ENCODE assay signal across 27 mouse cellular contexts in genomic region chr1:22734429-22734828, GRCm38 (mm10).
A peak's percentile ranks its signal among the peaks of the same experiment; 100 is the strongest.
DNase-seq lines count a peak whose midpoint lies in the region; ATAC-seq and TF ChIP-seq lines count a peak whose summit lies in the region.
"Had no signal": no experiment of that assay in that cellular context is flagged by ENCODE, and none has a peak within 500 bp of the region (broad histone marks: within the 10 kb centered on the region; RNA-seq: fewer than 3 reads in every experiment).

No protein-coding gene starts in this region.

- dilution Hi-C loops in CH12.LX (cut with MboI; ENCODE audit: extremely low pct_ligation_motif_present, extremely low pct_unique_long_range_greater_than_20kb, low sequenced_read_pairs), result no loop called here

- H3K4me3 ChIP-seq in hindbrain, postnatal 0 days (ENCODE audit: low read length), result no peak overlapping the region
- H3K4me3 ChIP-seq in hindbrain, embryonic 11.5 days (ENCODE audit: low read depth, low read length), result no peak overlapping the region
- no peak overlapping the region for H3K4me3 ChIP-seq in layer of hippocampus, adult 2 months
- H3K4me3 ChIP-seq in CH12.LX (replicated peaks in 1 of 3; ENCODE audit: low read depth in 2 of 3, low read length in 2 of 3, poor library complexity in 1 of 3), result no peak overlapping the region
- H3K4me3 ChIP-seq: embryonic facial prominence, embryonic 12.5 days; embryonic facial prominence, embryonic 15.5 days; heart, adult 2 months; heart, embryonic 10.5 days; heart, embryonic 13.5 days; hindbrain, embryonic 12.5 days; hindbrain, embryonic 15.5 days had no signal

- 87% methylated on average over 2 of the region's 2 CpGs for WGBS in hindbrain, postnatal 0 days
- 83% methylated on average over 2 of the region's 2 CpGs for WGBS in hindbrain, embryonic 11.5 days

- TF ChIP-seq RAD21 in CH12.LX (IDR thresholded peaks at IDR 0.05; ENCODE audit: low read depth, low read length), result no peak; the same call in 1 of the 2 replicates

- no peak for TF ChIP-seq EP300 in CH12.LX (IDR thresholded peaks at IDR 0.05; ENCODE audit: low read length)

- no peaks in the 10 kb centered on the region for H3K4me1 ChIP-seq in hindbrain, postnatal 0 days (ENCODE audit: insufficient read depth, low read length)
- no peaks in the 10 kb centered on the region for H3K4me1 ChIP-seq in hindbrain, embryonic 11.5 days (replicated peaks; ENCODE audit: control insufficient read depth, insufficient read depth, low read length)
- H3K4me1 ChIP-seq in CH12.LX (ENCODE audit: control insufficient read depth in 1 of 2, insufficient read depth in 2 of 2), result peaks cover 0 to 17% of the 10 kb centered on the region in 2 experiments; a peak in 2 of 4 replicates
- H3K4me1 ChIP-seq: embryonic facial prominence, embryonic 12.5 days; embryonic facial prominence, embryonic 15.5 days; heart, embryonic 10.5 days; heart, embryonic 13.5 days; hindbrain, embryonic 12.5 days; hindbrain, embryonic 15.5 days had no signal

- no peaks in the 10 kb centered on the region for H3K27me3 ChIP-seq in hindbrain, postnatal 0 days (ENCODE audit: insufficient read depth, low read length)
- H3K27me3 ChIP-seq in hindbrain, embryonic 11.5 days (ENCODE audit: control insufficient read depth, insufficient read depth, low read length), result no peaks in the 10 kb centered on the region
- H3K27me3 ChIP-seq in CH12.LX (replicated peaks), result no peaks in the 10 kb centered on the region
- H3K27me3 ChIP-seq: embryonic facial prominence, embryonic 12.5 days; embryonic facial prominence, embryonic 15.5 days; heart, embryonic 13.5 days; hindbrain, embryonic 12.5 days; hindbrain, embryonic 15.5 days had no signal

- no peaks in the 10 kb centered on the region for H3K36me3 ChIP-seq in hindbrain, postnatal 0 days (ENCODE audit: insufficient read depth, low read length)
- no peaks in the 10 kb centered on the region for H3K36me3 ChIP-seq in hindbrain, embryonic 11.5 days (ENCODE audit: control insufficient read depth, insufficient read depth, low read length)
- no peaks in the 10 kb centered on the region for H3K36me3 ChIP-seq in CH12.LX (replicated peaks in 1 of 2; ENCODE audit: control insufficient read depth in 1 of 2, insufficient read depth in 1 of 2, low read length in 1 of 2)
- H3K36me3 ChIP-seq: embryonic facial prominence, embryonic 12.5 days; embryonic facial prominence, embryonic 15.5 days; heart, embryonic 10.5 days; heart, embryonic 13.5 days; hindbrain, embryonic 12.5 days; hindbrain, embryonic 15.5 days had no signal

- H3K9ac ChIP-seq in hindbrain, postnatal 0 days (replicated peaks; ENCODE audit: low read length), result no peak overlapping the region
- H3K9ac ChIP-seq in hindbrain, embryonic 11.5 days (ENCODE audit: low read depth, low read length), result no peak overlapping the region
- H3K9ac ChIP-seq in CH12.LX (ENCODE audit: insufficient read depth, low read depth), result no peak overlapping the region
- H3K9ac ChIP-seq: embryonic facial prominence, embryonic 12.5 days; embryonic facial prominence, embryonic 15.5 days; heart, embryonic 13.5 days; hindbrain, embryonic 12.5 days; hindbrain, embryonic 15.5 days had no signal

- DNase-seq in hindbrain, postnatal 0 days (ENCODE audit: low spot score), result peak; percentile 23
- DNase-seq in hindbrain, embryonic 11.5 days (ENCODE audit: low spot score), result no peak
- no peak for DNase-seq in layer of hippocampus, adult 2 months (ENCODE audit: low spot score in 2 of 2)
- DNase-seq in layer of hippocampus, postnatal 36 days, result no peak
- DNase-seq in thymus, postnatal 0 days (ENCODE audit: low spot score), result peak; percentile 85
- DNase-seq in thymus, postnatal 10 days (ENCODE audit: low spot score in 2 of 2), result no peak
- peak; percentile 55 for DNase-seq in CH12.LX (ENCODE audit: extremely low read depth)
- DNase-seq in right cerebral cortex, postnatal 25 days, result no peak
- DNase-seq: adrenal gland, postnatal 10 days; adrenal gland, postnatal 36 days; cerebellum, adult 18-20 months; cerebellum, adult 9-10 months; cerebellum, postnatal 14 days; gastrocnemius, postnatal 10 days; gastrocnemius, postnatal 36 days; heart, adult 2 months; heart, postnatal 14 days; heart, postnatal 4 days had no signal

- H3K79me2 ChIP-seq in CH12.LX (replicated peaks; ENCODE audit: control insufficient read depth, extremely low read depth, insufficient read depth, poor library complexity, severe bottlenecking), result no peaks in the 10 kb centered on the region

- H3K9me3 ChIP-seq in hindbrain, postnatal 0 days (ENCODE audit: low read length), result no peaks in the 10 kb centered on the region
- no peaks in the 10 kb centered on the region for H3K9me3 ChIP-seq in hindbrain, embryonic 11.5 days (ENCODE audit: control insufficient read depth, low read length)
- H3K9me3 ChIP-seq in CH12.LX (replicated peaks; ENCODE audit: low read length), result no peaks in the 10 kb centered on the region
- H3K9me3 ChIP-seq: embryonic facial prominence, embryonic 12.5 days; embryonic facial prominence, embryonic 15.5 days; heart, embryonic 10.5 days; heart, embryonic 13.5 days; hindbrain, embryonic 12.5 days; hindbrain, embryonic 15.5 days had no signal

- no peak overlapping the region for H3K27ac ChIP-seq in hindbrain, postnatal 0 days
- no peak overlapping the region for H3K27ac ChIP-seq in hindbrain, embryonic 11.5 days (ENCODE audit: low read depth, low read length)
- no peak overlapping the region for H3K27ac ChIP-seq in layer of hippocampus, adult 2 months
- H3K27ac ChIP-seq in CH12.LX (ENCODE audit: insufficient read depth, low read depth), result no peak overlapping the region
- H3K27ac ChIP-seq: embryonic facial prominence, embryonic 12.5 days; embryonic facial prominence, embryonic 15.5 days; heart, adult 2 months; heart, embryonic 10.5 days; heart, embryonic 13.5 days; hindbrain, embryonic 12.5 days; hindbrain, embryonic 15.5 days had no signal

- H3K4me2 ChIP-seq in hindbrain, postnatal 0 days (ENCODE audit: low read depth, low read length), result no peak overlapping the region
- no peak overlapping the region for H3K4me2 ChIP-seq in hindbrain, embryonic 11.5 days (replicated peaks; ENCODE audit: low read depth, low read length)
- H3K4me2 ChIP-seq in CH12.LX (ENCODE audit: insufficient read depth, low read depth, poor library complexity, severe bottlenecking), result no peak overlapping the region
- H3K4me2 ChIP-seq: embryonic facial prominence, embryonic 12.5 days; embryonic facial prominence, embryonic 15.5 days; heart, embryonic 13.5 days; hindbrain, embryonic 12.5 days; hindbrain, embryonic 15.5 days had no signal

- in situ Hi-C loops in CH12.LX (cut with MboI; ENCODE audit: low pct_ligation_motif_present, low pct_unique_long_range_greater_than_20kb, low sequenced_read_pairs), result no loop called here

- TF ChIP-seq CTCF in hindbrain, postnatal 0 days (IDR thresholded peaks at IDR 0.05; ENCODE audit: low read depth), result peak; percentile 27; the same call in 1 of the 2 replicates
- peak; percentile 57 for TF ChIP-seq CTCF in layer of hippocampus, adult 2 months (conservative IDR thresholded peaks at IDR 0.05)
- TF ChIP-seq CTCF in CH12.LX (conservative IDR thresholded peaks at IDR 0.05 in 1 of 2, IDR thresholded peaks at IDR 0.05 in 1 of 2; ENCODE audit: low read depth in 2 of 2, low read length in 2 of 2), result no peak

- no peak for ATAC-seq in hindbrain, postnatal 0 days
- no peak for ATAC-seq in hindbrain, embryonic 11.5 days (ENCODE audit: low FRiP score)
- ATAC-seq: activated CD4-positive, CD25-positive, alpha-beta regulatory T cell, adult 4 months; CD4-positive, CD25-positive, alpha-beta regulatory T cell, adult 4 months; forebrain, embryonic 14.5 days had no signal

- no peak for TF ChIP-seq POLR2A in CH12.LX (IDR thresholded peaks at IDR 0.05; ENCODE audit: low read depth, low read length)

TF ChIP-seq in CH12.LX, 34 proteins besides CTCF, POLR2A, EP300 and RAD21:
- TF ChIP-seq NRF1 (IDR thresholded peaks at IDR 0.05; ENCODE audit: low read depth, low read length) (no peak), SIN3A (IDR thresholded peaks at IDR 0.05; ENCODE audit: low read length) (no peak), MEF2A (IDR thresholded peaks at IDR 0.05; ENCODE audit: borderline replicate concordance, low read depth, low read length) (no peak), IRF4 (IDR thresholded peaks at IDR 0.05; ENCODE audit: low read depth, low read length) (no peak), ZC3H11A (IDR thresholded peaks at IDR 0.05; ENCODE audit: low read depth, low read length) (no peak), JUND (conservative IDR thresholded peaks at IDR 0.05; ENCODE audit: low read depth, low read length) (no peak), ZKSCAN1 (IDR thresholded peaks at IDR 0.05; ENCODE audit: borderline replicate concordance, low read depth, low read length) (no peak), KAT2A (IDR thresholded peaks at IDR 0.05; ENCODE audit: insufficient replicate concordance, low read length) (no peak), GABPA (IDR thresholded peaks at IDR 0.05; ENCODE audit: insufficient replicate concordance, low read depth, low read length) (no peak), USF2 (conservative IDR thresholded peaks at IDR 0.05; ENCODE audit: low read depth, low read length) (no peak), E2F4 (IDR thresholded peaks at IDR 0.05; ENCODE audit: insufficient replicate concordance, low read depth, low read length) (no peak), POLR2AphosphoS2 (IDR thresholded peaks at IDR 0.05; ENCODE audit: low read depth, low read length) (no peak), PAX5 (IDR thresholded peaks at IDR 0.05; ENCODE audit: low read length) (no peak), UBTF (IDR thresholded peaks at IDR 0.05; ENCODE audit: low read depth, low read length) (no peak), TBP (conservative IDR thresholded peaks at IDR 0.05; ENCODE audit: low read depth, low read length) (no peak), RCOR1 (conservative IDR thresholded peaks at IDR 0.05; ENCODE audit: low read depth, low read length) (no peak), NELFE (IDR thresholded peaks at IDR 0.05; ENCODE audit: low read depth, low read length) (no peak), MYC (IDR thresholded peaks at IDR 0.05; ENCODE audit: low read depth, low read length) (no peak), ELF1 (IDR thresholded peaks at IDR 0.05; ENCODE audit: low read depth, low read length) (no peak)

Comparison
In these comparisons a context has a peak if more than half of its experiments do, and no peak if none do; other contexts are left out.
1. DNase-seq: peak in hindbrain, postnatal 0 days (single experiment), thymus, postnatal 0 days (single experiment) and CH12.LX (single experiment); none in hindbrain, embryonic 11.5 days (single experiment), layer of hippocampus, adult 2 months (0 of 2), layer of hippocampus, postnatal 36 days (0 of 2), thymus, postnatal 10 days (0 of 2) and right cerebral cortex, postnatal 25 days (single experiment).
2. CTCF ChIP-seq: peak in hindbrain, postnatal 0 days (single experiment) and layer of hippocampus, adult 2 months (single experiment); none in CH12.LX (0 of 2).